Mouse (Mus musculus) layer of hippocampus, adult 2 months (tissue): Measurements from ENCODE around the gene Pgap3. TPM values are rescaled to one million over a fixed set of nuclear protein-coding genes. Genes with fewer than 3 reads are reported as not detected.
A peak's percentile ranks its signal among the peaks of the same experiment; 100 is the strongest.

ENCODE experiments used
- DNase-seq, 2 experiments: peaks; one replicate each; pipeline ENCODE4 v3.0.0; 2022; ENCODE audit warnings: low spot score in 2 of 2
- H3K27ac ChIP-seq: fragments of 200-600 bp; 2 replicates; pipeline ENCODE4 v1.8.1; 2022
- H3K4me3 ChIP-seq: fragments of 200-600 bp; 2 replicates; pipeline ENCODE4 v1.8.1; 2022; ENCODE audit warnings: mild to moderate bottlenecking
- CTCF ChIP-seq: fragments of 200-600 bp; conservative IDR thresholded peaks from 2 replicates; pipeline ENCODE4 v1.8.1; 2022; ENCODE audit warnings: antibody characterized with exemption, mild to moderate bottlenecking, moderate library complexity
- total RNA-seq, 2 experiments: library from RNA; stranded (reverse); gene quantifications; 2 replicates each; pipeline ENCODE4 v1.2.3; 2021

Gene Pgap3
- total RNA-seq, 2 experiments from 2014 or later = 9.1 to 10.3 TPM

- Histone ChIP-seq H3K4me3 (no peak overlapping the region), H3K27ac (no peak overlapping the region)
- no peak for TF ChIP-seq CTCF
- DNase-seq = no peak
These were observed 31.6 kb upstream of the Pgap3 start for GRCm38 (mm10) chr11:98431743-98432502.

- no peak for DNase-seq
- TF ChIP-seq CTCF = no peak
- Histone ChIP-seq H3K4me3 (no peak overlapping the region), H3K27ac (no peak overlapping the region)
These were observed 28.1 kb upstream of the Pgap3 start for GRCm38 (mm10) chr11:98428436-98428835.

GRCm38 (mm10) chr11:98426592-98426991, 26.3 kb upstream of the Pgap3 start:
- no peak overlapping the region for H3K27ac ChIP-seq
- DNase-seq = no peak
- TF ChIP-seq CTCF = no peak
- H3K4me3 ChIP-seq = no peak overlapping the region

- H3K4me3 ChIP-seq = no peak overlapping the region
- H3K27ac ChIP-seq = no peak overlapping the region
- no peak for DNase-seq
- TF ChIP-seq CTCF = no peak
These were observed 18.8 kb upstream of the Pgap3 start for GRCm38 (mm10) chr11:98418939-98419547.

GRCm38 (mm10) chr11:98418273-98418672, 18.0 kb upstream of the Pgap3 start:
- no peak overlapping the region for H3K4me3 ChIP-seq
- TF ChIP-seq CTCF = no peak
- no peak overlapping the region for H3K27ac ChIP-seq
- no peak for DNase-seq

GRCm38 (mm10) chr11:98417074-98417473, 16.8 kb upstream of the Pgap3 start:
- no peak for DNase-seq
- TF ChIP-seq CTCF = no peak
- Histone ChIP-seq H3K4me3 (no peak overlapping the region), H3K27ac (no peak overlapping the region)

- no peak overlapping the region for H3K4me3 ChIP-seq
- no peak for DNase-seq
- H3K27ac ChIP-seq = no peak overlapping the region
- TF ChIP-seq CTCF = no peak
These were observed 13.9 kb upstream of the Pgap3 start for GRCm38 (mm10) chr11:98414162-98414561.

- DNase-seq = no peak
- Histone ChIP-seq H3K27ac (no peak overlapping the region), H3K4me3 (no peak overlapping the region)
- no peak for TF ChIP-seq CTCF
These were observed 13.4 kb upstream of the Pgap3 start for GRCm38 (mm10) chr11:98413731-98414130.

- peak overlapping the region; percentile 69; the same call in 1 of the 2 replicates for H3K27ac ChIP-seq
- TF ChIP-seq CTCF = no peak
- DNase-seq = no peak
- peak overlapping the region; percentile 63 for H3K4me3 ChIP-seq
These were observed 12.6 kb upstream of the Pgap3 start for GRCm38 (mm10) chr11:98412797-98413301.

GRCm38 (mm10) chr11:98412273-98412796, 12.0 kb upstream of the Pgap3 start, which contains the start of gene Erbb2:
TSS of gene Erbb2 (plus strand) at chr11:98412470.
- no peak for DNase-seq
- no peak for TF ChIP-seq CTCF
- peak within 1 kb of the TSS; percentile 69; the same call in 1 of the 2 replicates for H3K27ac ChIP-seq
- peak within 1 kb of the TSS; percentile 63 for H3K4me3 ChIP-seq

GRCm38 (mm10) chr11:98409341-98409822, 9.1 kb upstream of the Pgap3 start:
- DNase-seq = no peak
- no peak for TF ChIP-seq CTCF
- H3K27ac ChIP-seq = no peak overlapping the region
- H3K4me3 ChIP-seq = no peak overlapping the region

- no peak overlapping the region for H3K4me3 ChIP-seq
- TF ChIP-seq CTCF = no peak
- DNase-seq = no peak
- H3K27ac ChIP-seq = no peak overlapping the region
These were observed 8.6 kb upstream of the Pgap3 start for GRCm38 (mm10) chr11:98408872-98409271.

GRCm38 (mm10) chr11:98406621-98407020, 6.3 kb upstream of the Pgap3 start:
- TF ChIP-seq CTCF = no peak
- DNase-seq = no peak
- H3K4me3 ChIP-seq = no peak overlapping the region
- H3K27ac ChIP-seq = no peak overlapping the region
